Mouse (Mus musculus) T-helper 17 cell (primary cell): ENCODE results near the gene Pde8a.

ENCODE experiments used
- in situ Hi-C, 2 experiments: fragments of 300-600 bp; cut with MboI, MseI; formaldehyde crosslinking; loops; 1 replicate in 1 of 2; 2 replicates in 1 of 2; pipeline ENCODE4 v1.15.1; 2025; ENCODE audit warnings: high pct_unique_total_duplicates in 2 of 2

Pde8a gene

DNA sequence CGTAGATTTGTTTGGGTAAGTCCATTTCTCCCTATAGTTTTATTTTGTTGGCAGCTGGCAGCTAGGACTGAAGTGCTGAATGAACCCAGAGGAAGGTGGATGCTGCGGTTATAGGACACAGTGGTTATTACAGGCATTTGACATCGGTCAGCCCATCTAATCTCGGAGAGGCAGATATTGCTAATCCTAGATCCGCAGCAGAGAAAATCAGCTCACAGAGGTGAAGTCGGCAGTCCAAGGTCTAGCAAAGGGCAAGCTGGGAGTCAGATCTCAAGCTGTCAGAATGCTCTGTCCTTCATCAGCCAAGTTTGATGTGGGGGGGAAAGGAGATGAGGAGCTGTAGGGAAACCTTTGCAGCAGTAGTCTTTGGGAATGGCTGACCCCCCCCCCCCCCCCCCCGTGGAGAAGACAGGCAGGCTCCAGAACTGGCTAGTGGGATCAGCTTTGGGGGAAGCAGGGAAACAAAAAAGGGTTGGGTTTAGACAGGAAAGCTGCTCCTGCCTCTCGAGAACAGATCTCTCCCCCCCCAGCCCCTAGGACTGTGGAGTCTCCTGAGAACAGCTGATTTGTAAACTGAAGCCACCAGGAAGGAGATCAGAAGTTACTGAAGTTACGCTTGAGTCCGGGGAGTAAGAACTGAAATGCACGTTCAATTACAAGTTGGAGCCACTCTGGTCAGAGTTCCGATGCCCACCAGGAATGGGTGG is 3.3 kb upstream of the Pde8a start:
- in situ Hi-C loops = loop anchor here in 1 of 2 experiments (5.0 kb wide), 1 partner anchor 43 kb away; no protein-coding TSS in a partner anchor

DNA sequence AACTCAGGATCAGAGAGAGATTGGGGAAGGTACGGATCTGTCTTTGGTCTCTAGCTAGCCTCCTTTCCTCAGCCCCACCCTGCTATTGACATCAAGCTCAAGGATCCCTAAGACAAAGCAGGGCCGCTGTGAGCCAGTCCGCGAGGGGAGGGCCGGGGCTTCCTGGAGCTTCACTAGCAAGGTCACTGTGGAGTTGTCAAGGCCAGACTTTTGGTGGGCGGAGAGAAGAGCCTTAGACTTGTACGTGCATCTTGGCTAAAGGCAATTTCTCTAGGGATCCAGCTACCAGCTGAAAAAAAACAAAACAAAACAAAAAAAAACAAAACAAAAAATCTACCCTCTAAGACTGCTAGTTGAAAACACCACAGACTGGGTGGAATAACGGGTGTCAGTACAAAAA is 1.6 kb upstream of the Pde8a start:
- in situ Hi-C loops = no loop called here

DNA sequence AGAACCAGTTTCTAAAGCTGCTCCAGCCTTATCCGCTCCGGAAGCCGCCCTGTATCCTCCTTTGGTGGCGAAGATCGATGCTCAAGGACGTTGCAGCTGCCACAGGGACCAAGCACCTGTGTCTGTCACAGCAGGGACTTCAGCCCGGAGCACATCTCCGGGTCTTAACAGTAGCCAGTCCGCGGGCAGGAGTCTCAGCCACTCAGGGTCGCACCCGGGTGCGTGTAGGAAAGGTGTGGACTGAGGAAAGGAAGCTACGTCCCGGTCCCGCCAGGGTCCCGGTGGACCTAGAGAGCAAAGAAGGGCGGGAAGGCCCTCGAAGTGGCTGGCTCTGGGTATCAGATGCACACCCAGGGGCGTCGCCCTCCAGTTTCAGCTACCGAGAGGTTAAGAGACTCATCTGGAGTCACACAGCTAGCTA is 1.1 kb upstream of the Pde8a start:
- in situ Hi-C loops = no loop called here

DNA sequence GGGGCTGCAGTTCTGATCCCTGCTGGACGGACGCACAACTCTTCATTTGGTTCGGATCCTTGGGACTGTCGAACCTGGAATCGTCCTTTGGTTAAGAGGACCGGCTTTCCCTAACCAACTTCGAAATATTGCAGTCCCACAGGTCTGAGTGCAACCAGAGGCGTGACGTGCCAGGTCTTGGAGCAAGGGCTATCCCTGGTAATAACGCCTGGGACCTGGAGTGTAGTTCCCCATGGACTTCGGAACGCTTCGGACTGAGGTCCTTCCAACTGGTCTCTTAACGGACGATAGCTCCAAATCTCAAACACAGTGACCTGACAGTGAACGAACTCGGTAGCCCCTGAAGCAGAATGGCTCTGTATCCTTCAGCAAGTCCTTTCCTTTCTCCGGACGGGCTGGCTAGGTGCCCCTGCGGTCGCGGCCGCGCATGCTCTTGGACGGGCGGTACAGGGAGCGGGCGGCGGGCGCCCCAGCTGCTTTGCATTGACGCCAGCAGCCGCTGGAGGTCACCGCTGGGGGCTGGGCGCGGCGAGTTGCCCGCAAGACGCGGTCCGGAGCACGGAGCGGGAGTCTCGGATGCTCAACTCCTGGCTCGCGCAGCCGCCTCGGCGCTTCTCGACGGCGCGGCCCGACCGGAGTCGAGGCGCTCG is 574 bp upstream of the Pde8a start:
- in situ Hi-C loops = no loop called here

DNA sequence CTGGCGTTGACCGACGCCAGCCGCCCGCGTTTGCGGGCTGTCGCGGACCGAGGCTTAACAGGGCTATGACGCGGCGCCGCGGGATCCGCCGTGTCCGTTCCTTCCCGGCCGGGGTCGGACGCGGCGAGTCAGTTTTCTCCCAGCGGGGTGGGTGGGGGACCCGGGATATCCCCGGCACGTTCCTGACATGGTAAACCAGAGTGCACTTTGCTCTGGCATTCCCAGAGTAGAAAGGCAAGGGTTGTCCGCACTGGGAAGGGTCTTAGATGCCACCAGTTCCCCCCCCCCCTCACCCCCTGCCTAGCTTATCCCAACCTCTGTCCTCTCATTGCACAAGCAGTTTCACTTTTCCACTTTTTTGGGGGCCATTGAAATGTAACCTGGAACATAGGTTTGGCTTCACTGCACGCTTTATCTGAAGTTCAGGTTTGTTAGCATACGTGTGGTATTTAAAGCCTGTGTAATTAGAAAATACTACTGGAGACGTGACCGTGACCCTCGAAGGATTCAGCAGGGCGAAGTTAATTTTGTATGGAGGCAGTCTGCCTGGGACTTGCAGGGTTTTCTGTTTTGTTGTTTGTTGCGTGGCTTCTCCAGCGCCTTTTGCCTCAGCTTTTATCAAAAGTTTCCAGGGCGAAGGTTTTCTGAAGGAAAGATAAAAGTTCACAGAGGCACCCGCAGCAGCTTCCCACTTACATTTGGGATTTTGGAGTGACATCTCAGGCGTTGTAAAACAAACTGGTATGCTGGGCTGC is 934 bp downstream of the Pde8a start:
- in situ Hi-C loops = no loop called here

DNA sequence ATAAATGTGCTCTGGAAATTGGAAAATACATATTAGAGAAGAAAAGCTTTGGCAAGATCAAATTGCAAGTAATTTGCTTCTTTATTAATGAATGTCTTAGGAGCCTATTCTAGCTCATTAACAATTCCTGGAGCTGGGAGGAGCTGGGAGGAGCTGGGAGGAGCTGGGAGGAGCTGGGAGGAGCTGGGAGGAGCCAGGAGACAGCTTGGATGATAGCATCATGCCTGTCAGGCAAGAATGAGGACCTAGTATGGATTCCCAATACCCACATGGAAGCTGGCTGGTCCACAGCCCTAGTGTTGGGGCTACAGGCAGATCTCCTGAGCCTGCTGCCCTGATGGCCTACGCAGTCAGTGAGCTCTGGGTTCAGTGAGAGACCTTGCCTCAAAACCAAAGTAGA is 2.6 kb downstream of the Pde8a start:
- in situ Hi-C loops = no loop called here

DNA sequence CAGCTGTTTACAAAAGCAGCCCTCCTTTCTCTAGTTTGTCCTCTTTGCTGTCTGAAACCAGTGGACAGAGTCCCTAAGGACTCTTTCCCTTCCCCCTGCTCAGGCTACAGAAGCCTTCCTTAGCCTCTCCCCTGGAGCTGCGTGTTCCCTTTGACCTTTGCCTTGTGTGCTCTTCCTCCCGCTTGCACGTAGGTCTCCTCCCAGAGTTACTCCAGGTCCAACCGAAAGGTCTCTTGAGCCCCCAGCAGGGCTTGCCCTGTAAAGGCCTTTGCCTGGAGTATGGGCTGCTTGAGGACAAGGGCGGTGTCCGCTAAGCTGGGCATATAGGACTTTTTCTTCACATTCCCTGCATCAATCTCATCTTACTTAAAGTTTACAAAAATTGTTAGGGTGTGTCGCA is 5.9 kb downstream of the Pde8a start:
- in situ Hi-C loops = no loop called here

DNA sequence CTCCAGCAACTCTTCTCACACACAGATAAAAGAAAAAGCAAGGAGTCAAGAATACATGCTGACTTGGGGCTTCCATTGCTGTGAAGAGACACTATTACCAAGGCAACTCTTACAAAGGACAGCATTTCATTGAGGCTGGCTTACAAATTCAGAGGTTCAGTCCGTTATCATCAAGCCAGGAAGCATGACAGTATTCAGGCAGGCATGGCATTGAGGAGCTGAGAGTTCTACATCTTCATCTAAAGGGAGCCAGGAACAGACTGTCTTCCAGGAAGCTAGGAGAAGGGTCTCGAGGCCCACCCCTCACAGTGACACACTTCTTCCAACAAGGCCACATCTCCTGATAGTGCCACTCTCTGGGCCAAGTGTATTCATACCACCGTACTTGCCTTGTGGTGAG is 7.0 kb downstream of the Pde8a start:
- in situ Hi-C loops = no loop called here

DNA sequence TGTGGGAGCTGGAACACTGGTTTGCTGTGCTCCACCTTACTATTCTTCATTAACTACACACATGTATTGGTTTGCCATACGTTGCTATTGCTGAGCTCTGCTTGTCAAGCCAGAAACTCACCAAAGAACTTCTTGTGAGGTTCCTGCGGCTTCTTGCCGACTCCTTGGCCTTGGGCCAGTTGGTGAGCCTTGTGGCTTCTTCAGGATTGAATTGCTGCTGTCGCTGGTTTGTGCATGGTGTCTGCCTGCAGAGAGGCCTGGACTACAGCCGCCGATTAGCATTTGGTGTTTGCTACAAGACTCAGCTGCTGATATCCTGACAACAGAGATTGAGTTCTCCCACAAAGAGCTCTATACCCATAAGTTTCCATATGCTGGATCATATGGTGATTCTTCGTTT is 10.9 kb downstream of the Pde8a start:
- in situ Hi-C loops = no loop called here

DNA sequence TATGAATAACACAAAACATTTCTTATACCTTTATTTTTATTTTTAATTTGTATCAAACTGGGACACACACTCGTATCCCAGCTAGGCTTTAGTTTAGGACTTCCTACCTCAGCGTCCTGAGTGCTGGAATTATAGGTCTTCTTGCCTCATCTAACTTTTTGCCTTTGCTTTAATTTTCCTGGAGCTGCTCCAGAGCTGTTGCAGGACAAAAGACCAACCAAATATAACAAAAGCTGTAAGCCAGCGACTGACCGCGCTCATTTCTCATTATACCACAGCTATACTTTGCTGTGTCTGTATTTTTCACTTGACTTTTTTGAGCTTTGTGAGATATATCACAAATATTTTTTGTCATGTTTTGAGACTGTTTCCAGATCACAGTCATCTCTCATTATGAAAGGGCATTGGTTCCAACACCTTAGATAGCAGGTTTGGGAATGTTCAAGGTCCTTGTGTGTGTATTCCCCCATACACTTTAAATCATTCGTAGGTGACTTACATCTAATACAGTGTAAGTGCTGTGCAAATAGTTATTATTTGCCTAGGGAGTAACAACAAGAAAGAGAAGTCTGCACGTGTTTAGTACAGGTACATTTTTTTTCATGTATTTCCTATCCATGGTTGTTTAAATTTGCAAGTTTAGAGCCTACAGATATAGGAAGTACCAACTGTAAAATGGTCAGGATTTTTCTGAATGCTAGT is 16.8 kb downstream of the Pde8a start:
- in situ Hi-C loops = no loop called here

DNA sequence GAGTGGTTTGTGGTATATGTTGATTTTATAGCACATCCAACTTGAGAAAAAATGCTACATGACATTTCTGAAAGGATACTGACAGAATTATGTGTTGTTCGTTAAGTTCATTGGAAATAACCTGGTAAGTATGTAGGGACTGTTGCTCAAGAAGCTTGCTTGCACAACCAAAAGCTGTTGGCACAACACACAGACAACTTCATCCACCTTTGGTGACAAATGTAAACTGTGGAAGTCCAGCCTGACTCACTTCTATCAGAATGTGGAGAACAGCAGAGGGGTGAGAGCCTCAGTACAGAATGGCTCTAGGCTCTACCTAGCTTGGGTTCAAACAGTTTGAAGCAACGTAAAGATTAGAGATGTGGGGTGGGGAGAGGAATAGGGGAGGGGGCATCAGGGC is 19.3 kb downstream of the Pde8a start:
- in situ Hi-C loops = no loop called here

DNA sequence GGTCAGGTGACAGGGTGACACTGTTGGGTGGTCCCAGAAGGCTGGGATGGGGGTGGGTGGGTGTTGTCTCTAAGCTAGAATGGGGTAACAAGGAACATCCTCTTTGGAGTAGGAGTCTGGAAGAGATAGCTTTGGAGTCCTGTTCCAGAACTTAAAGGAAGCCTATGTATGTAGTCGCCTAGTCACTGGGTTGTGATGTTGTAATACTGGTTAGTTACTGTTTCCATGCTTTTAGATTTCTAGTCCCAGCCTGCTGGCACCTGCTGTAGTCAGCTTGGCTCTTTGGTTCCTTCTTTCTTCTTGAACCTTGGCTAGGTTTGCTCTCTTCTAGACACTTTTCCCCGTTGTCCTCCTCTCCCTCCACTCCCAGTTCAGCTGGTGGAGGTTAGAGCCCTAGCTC is 21.7 kb downstream of the Pde8a start:
- in situ Hi-C loops = no loop called here

DNA sequence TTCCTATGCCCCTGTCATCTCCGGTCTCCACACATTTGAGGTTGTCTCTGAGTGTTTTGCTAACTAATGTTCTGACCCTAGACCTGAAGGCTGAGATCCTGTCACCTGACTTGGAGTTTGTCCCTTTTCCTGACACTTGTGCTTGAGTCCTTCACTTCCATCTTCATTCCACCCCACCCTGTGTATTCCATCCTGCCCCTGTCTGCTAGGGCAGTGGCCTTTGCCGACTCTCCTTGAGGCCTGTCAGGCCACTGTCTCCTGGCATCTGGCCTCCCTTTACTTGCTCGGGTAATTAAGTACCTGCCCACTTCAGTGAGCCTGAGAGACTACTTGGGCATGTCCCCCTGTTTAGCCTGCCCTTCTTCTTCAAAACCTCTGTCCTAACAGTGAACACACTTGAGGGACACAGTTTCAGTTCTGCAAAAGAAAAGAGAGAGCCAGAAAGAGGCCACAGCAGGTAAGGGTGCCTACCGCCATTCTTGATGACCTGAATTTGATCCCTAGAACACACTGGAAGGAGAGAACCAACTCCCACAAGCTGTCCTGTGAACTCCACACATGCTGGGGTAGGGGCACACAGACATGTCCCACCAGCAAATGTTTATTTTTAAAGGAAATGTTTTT is 22.3 kb downstream of the Pde8a start:
- in situ Hi-C loops = no loop called here

DNA sequence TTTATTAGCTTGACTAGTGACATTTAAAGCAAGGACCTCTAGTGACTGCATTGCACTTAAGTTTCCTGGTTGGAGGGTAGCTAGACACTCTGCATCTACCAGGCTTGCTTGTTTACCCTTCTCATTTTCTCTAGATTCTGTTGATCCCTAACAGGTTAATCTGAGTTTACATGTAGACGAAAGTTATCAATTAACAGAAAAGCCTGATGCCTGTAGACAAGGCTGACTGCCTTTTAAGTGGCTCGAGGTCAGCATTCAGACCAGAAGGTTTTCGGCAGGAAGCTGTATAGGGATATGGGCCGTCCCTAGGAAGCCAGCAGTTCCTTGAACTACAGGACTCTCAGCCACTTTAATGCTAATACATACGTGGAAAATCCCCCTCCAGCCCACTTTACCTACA is 30.0 kb downstream of the Pde8a start:
- in situ Hi-C loops = no loop called here

DNA sequence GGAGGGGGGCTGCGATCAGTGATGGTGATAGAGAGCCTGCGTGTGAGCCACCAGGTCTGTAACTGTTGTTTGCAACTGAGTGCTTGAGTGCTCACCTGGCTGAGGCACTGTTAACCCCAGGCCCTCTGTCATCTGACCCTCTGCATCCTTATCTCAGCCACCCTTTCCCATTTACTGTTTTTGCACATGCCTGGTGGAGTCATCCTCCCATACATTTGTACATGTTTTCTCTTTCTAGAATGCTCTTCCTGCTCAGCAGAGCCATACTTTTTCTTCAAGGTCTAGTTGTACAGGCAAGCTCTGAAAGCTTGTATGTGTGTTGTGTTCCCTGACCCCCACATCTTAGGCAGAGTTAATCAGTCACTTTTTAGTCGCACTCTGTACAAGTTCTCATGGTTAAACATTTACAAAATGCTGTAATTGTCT is 36.5 kb downstream of the Pde8a start:
- in situ Hi-C loops = no loop called here

DNA sequence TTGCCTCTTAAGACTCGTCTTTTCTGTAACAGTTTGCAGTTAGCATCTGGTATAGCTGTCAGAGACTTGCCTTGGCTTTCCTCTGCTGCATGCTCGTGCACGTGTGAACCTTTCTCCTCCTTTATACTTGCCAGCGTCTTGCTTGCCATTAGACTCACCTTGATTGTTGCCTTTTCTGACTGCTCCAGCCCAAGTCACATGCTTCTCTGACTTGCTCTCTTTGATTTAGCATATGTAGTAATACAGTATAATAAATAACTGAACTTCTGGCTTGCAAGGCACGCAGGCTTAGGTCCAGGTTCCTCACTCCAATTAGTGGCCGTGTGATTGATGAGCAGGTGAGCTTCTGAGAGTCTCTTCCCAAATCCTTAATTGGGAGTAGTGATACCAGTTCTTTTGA is 37.2 kb downstream of the Pde8a start:
- in situ Hi-C loops = no loop called here

DNA sequence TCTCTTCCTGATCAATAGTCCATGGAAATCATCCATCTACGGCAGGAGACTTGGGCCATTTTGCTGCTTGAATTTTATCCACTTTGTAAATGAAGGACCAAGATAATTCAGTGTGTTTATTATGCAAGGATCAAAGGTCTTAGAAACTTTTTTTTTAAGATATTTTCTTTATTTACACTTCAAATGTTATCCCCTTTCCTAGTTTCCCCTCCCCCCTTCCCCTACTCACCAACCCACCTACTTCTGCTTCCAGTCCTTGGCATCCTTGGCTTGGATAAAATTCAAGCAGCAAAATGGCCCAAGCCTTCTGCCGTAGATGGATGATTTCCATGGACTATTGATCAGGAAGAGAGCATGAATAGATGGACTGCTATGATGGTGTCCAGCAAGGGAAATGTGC is 38.1 kb downstream of the Pde8a start:
- in situ Hi-C loops = no loop called here

DNA sequence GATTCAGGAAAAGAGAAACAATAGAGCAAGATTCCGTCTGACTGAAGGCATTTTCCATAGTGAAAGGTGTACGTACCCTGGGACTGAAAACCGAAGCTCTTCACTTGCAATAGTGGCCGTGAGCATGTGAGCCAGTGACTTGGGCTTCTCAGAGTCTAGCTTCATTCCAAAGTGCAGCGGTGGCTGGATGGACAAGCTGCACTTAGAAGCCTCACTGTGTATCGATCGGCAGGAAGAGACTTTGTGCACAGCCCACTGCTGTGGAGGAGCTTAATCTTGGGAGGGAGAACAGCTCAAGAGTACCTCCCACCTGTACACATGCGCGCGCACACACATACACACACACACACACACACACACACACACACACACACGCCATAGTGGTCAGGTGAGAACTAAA is 39.9 kb downstream of the Pde8a start:
- in situ Hi-C loops = no loop called here

DNA sequence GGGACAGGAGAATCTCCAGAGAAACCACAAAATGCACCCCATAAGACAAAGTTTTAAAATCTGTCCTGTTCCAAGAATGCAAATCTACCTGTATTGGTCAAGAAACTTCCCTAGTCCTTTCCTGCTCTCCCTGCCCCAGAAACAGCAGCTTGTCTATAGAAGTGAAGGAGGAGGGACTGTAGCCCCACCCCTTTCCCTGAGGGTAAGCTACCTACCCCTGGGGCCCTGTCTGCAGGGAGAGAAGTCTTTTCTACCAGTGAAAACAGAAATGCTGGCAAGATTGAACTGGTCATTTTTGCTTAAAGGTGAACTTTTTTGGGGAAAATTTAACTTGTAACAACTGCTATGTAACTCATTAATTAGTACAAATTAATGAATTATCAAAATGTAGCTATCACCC is 41.2 kb downstream of the Pde8a start:
- in situ Hi-C loops = no loop called here

DNA sequence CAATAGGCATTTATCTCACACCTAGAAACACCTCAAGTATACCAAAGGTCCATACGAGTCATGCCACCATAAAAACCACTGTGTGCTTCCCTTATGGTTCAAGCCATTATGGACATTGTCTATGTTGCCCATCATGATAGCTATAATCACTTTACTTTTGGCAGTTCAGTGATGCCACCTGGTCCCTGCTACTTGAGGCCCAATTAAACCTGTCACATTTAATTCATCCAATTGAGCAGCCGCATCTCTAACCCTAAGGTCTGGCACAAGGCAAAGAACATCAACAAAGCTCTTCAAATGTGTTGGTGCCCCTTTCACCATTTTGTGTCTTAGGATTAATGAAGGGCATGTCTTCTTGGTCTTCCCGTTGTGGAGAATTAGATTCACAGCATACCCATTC is 42.1 kb downstream of the Pde8a start:
- in situ Hi-C loops = no loop called here

DNA sequence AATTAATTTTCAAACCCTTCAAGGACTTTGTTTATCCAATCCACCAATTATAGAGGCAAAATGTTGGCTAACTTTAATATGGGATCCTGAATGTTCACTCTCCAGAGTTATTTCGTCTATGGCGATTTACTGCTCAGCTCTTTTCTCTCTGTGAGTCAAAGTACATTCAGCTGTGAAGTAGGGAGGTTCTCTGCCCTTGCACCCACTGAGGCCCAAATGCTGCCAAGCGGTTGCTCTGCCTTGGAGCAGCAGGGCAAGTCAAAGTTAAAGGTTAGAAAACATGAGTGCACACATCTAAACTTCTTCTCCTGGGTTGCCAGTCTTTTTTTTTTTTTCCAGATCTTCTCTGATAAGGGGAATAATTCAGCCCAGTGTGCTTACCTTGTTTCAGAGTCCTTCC is 43.4 kb downstream of the Pde8a start:
- in situ Hi-C loops = no loop called here

DNA sequence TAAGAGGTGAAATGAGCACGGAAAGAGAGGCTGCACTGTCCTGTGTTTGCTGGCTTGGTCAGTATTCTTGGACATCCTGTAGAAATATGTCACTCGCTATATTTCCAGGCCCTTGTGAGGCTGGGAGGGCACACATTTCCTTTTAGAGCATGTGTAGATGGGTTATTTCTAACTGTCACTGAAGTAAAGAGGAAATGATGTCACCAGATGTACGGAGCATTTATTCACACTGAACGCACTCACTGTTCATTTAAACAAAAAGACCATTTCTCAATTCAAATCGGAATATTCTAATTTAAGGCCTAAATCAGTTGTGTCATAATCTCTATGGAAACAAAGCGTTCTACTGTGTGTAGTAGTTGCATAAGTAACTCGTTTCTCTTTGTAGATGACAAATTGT is 48.2 kb downstream of the Pde8a start:
- in situ Hi-C loops = no loop called here
